Mouse (Mus musculus) telencephalon, adult 2 months (tissue): ENCODE data around the gene Tent5c.

Experiments
- DNase-seq: peaks from one replicate; pipeline ENCODE4 v3.0.0-alpha.2; 2011; ENCODE audit warnings: low read depth, low spot score

Gene Tent5c

GRCm38 (mm10) chr3:100489133-100490009 lies at the start of gene Tent5c:
TSS of gene Tent5c (minus strand) at chr3:100489324.
- DNase-seq: peak; percentile 54

GRCm38 (mm10) chr3:100536686-100537085 lies 47.6 kb upstream of the Tent5c start:
- no peak for DNase-seq

GRCm38 (mm10) chr3:100535902-100536301 lies 46.8 kb upstream of the Tent5c start:
- DNase-seq: no peak

GRCm38 (mm10) chr3:100535298-100535697 lies 46.2 kb upstream of the Tent5c start:
- no peak for DNase-seq

- DNase-seq: no peak
Measured at GRCm38 (mm10) chr3:100534394-100534793, 45.3 kb upstream of the Tent5c start.

- no peak for DNase-seq
Measured at GRCm38 (mm10) chr3:100533429-100533828, 44.3 kb upstream of the Tent5c start.

- no peak for DNase-seq
Measured at GRCm38 (mm10) chr3:100530919-100531318, 41.8 kb upstream of the Tent5c start.

- no peak for DNase-seq
Measured at GRCm38 (mm10) chr3:100530244-100530788, 41.2 kb upstream of the Tent5c start.

- peak; percentile 6 for DNase-seq
Measured at GRCm38 (mm10) chr3:100522671-100523070, 33.5 kb upstream of the Tent5c start.

GRCm38 (mm10) chr3:100521626-100522025 lies 32.5 kb upstream of the Tent5c start:
- no peak for DNase-seq

GRCm38 (mm10) chr3:100515754-100516141 lies 26.6 kb upstream of the Tent5c start:
- no peak for DNase-seq

GRCm38 (mm10) chr3:100515093-100515753 lies 26.1 kb upstream of the Tent5c start:
- DNase-seq: no peak

GRCm38 (mm10) chr3:100507174-100507573 lies 18.1 kb upstream of the Tent5c start:
- no peak for DNase-seq

GRCm38 (mm10) chr3:100506715-100507114 lies 17.6 kb upstream of the Tent5c start:
- DNase-seq: no peak

- no peak for DNase-seq
Measured at GRCm38 (mm10) chr3:100503882-100504281, 14.8 kb upstream of the Tent5c start.

- no peak for DNase-seq
Measured at GRCm38 (mm10) chr3:100502516-100502915, 13.4 kb upstream of the Tent5c start.

- DNase-seq: no peak
Measured at GRCm38 (mm10) chr3:100501899-100502298, 12.8 kb upstream of the Tent5c start.

- no peak for DNase-seq
Measured at GRCm38 (mm10) chr3:100496081-100496480, 7.0 kb upstream of the Tent5c start.

- no peak for DNase-seq
Measured at GRCm38 (mm10) chr3:100495456-100495855, 6.3 kb upstream of the Tent5c start.

GRCm38 (mm10) chr3:100494912-100495311 lies 5.8 kb upstream of the Tent5c start:
- no peak for DNase-seq

- DNase-seq: no peak
Measured at GRCm38 (mm10) chr3:100490010-100490300, 831 bp upstream of the Tent5c start.

GRCm38 (mm10) chr3:100488251-100489132 lies 632 bp downstream of the Tent5c start:
- DNase-seq: no peak
